Mouse (Mus musculus) left cerebral cortex, adult 9 months (tissue): ENCODE results near the gene Ciz1.
"Not testable (repeated sequence)": the region's sequence is repeated elsewhere in the genome, so short reads cannot be mapped to it uniquely, and the experiment has no call there.

ENCODE experiments used
- DNase-seq, 2 experiments: peaks; one replicate each; pipeline ENCODE4 v3.0.0; 2022; ENCODE audit warnings: low spot score in 2 of 2

Gene Ciz1

DNA sequence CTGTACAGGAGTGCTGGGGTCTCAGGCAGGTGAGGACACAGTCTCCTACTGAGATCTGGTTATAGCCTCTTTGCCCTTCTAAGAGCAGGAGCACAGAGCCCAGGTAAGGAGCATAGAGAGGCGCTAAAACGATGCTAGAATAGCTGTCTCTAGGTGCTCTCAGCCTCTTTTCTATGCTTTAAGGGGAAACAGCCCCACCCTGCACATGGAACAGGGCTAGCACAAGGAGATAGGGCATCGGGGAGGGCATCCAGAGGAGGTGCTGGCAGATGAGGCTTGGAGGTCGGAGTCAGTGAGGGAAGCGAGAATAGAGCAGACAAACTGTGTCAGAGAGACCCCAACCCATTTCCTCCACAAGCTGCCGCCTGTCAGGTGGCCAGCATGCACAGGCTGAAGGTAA, 5.1 kb upstream of the Ciz1 start:
- DNase-seq: no peak

DNA sequence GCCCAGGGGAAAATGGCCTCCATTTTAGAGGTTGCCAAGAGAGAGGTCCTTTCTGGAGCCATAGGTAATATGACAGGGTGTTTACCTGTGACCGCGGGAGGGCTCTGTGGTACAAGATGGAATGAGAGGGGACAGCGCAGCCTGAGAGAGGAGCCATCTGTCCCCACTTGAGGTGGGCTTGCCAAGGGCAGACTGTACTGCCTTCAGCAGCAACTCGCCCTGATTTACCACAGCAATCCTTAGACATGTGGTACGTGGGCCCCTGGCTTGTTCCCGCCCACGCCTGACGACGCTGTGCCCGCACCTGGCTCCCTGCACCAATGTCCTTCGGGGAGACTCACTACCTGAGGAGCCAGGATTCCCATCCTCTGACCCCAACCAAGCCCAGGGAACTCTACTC, 3.8 kb upstream of the Ciz1 start:
- DNase-seq: peak in 1 of 2 experiments; percentile 75

DNA sequence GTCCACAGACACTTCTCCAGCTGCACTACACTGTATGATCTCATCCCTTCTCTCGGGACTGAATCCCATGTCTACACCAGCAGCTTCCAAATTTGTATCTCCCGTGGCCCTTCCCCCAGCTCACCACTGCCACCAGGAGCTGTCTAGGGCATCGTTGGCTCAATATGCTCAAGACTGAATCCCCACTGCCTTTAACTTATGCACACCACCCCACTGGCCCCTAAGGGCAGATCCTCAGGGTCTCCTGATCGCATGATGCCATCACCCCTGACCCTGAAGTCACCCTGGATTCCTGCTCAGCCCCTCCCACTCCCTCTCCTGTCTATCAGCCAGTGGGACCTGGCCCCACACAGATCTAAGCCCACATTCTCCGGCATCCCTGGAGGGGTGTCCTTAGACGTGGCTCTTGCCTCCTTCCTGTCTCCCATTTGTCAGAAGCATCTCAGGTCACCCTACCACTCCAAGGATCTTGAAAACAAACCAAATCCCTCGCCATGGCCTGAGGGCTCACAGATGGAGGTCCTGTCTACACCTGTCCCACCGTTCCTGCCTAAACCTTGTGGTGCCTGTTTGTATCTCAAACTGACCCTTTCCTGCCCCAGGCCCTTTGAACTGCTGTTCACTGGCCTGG, 2.4 kb upstream of the Ciz1 start:
- peak in 1 of 2 experiments; percentile 68 for DNase-seq

DNA sequence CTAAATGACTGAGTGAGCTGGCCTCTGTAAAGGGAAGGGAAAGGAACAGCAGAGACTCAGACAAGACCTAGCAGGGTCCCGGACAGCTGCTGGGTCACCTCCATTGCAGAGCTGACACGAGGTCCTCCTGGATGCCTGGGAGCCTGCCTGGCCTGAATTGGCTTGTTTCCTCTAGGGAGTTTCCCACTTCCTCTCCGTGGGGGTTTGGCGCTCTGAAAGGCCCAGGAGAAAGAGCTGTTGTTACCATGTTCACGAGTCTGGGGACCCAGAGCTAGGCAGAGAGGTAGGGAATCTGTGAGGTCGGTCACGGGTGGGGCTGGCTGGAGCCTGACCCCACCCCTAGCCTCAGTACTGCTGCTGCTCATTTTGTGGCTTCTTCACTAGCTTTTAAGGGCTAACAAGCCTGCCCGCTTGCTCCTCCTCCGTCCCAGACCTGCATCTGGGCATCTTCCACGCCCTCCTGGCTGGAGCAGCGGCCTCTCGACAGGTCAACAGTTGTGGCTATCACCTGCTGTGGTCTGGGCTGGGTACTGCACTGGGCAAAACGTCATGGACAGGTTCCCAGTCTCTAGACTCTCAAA, 1.6 kb upstream of the Ciz1 start:
- no peak for DNase-seq

DNA sequence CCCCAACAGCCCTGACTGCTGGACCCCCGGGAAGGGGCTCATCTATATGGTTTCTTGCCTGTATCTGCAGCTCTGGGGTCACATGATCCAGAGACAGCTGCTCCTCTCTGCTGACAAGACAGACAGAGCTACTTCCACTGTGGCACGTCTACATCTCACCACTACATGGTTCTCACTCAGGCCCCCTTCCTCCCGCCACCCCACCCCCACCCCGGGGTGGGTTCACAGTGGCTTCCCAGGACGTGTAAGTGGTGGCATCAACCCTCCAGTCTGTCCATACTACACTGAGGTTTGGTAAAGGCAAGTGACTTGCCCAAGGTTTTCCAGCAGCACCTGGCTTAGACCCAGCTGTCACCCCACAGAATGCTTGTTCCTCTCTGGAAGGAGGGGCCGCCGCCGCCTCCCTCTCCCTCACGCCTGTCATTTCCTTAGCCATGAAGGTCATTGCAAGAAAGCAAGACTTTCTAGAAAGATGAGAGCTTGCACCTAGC, 611 bp upstream of the Ciz1 start:
- DNase-seq: peak in 1 of 2 experiments; percentile 63

- DNase-seq: peak; percentile 80 to 96
Measured at GRCm38 (mm10) chr2:32353007-32353542, 948 bp downstream of the Ciz1 start, which contains the start of gene Dnm1. TSS of gene Dnm1 (minus strand) at chr2:32353338.

GRCm38 (mm10) chr2:32353836-32354235, 1.7 kb downstream of the Ciz1 start:
- no peak for DNase-seq

GRCm38 (mm10) chr2:32354336-32354895, 2.3 kb downstream of the Ciz1 start:
- no peak for DNase-seq

GRCm38 (mm10) chr2:32356216-32356615, 4.1 kb downstream of the Ciz1 start:
- no peak for DNase-seq

GRCm38 (mm10) chr2:32357710-32358109, 5.6 kb downstream of the Ciz1 start:
- no peak for DNase-seq

GRCm38 (mm10) chr2:32358381-32358780, 6.3 kb downstream of the Ciz1 start:
- no peak for DNase-seq

GRCm38 (mm10) chr2:32360741-32361140, 8.6 kb downstream of the Ciz1 start:
- DNase-seq: peak; percentile 84 to 88

GRCm38 (mm10) chr2:32361437-32361836, 9.3 kb downstream of the Ciz1 start:
- DNase-seq: peak in 1 of 2 experiments; percentile 80

DNA sequence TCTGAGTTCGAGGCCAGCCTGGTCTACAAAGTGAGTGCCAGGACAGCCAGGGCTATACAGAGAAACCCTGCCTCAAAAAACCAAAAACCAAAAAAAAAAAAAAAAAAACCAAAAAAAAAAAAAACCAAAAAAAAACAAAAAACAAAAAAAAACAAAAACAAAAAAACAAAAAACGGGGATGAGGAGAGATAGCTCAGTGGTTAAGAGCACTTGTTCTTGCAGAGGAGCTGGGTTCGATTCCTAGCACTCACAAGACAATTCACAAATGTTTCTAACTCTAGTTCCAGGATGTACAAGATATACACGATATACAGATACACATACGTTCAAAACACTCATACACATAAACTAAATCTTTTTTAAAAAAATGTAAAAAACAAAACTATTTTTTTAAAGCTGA, 10.1 kb downstream of the Ciz1 start:
- not testable (repeated sequence) for DNase-seq

DNA sequence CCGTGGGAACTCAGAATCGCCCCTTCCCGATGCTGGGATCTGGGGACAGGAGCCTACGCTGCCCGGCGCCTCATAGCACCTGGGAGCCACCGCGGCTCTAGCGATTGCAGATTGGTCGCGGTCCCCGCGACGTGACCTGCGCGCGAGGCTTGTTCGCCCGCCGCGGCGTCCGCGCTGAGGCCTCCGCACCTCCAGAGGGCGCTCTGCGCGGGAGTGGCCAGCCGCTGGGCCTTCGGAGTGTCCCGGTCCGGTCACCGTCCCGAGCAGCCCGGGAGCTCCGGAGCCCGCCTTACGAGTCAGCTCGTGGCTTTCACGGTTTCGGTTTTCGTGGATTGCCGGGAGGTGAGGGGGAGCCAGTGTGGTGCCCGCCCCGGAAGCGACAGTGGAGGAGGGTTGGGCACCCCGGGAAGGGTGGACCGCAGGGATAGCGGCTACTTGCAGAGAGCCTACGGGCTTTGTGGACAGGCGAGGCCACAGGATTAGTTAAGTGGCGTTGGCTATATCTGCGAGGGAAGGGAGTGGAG, 10.8 kb downstream of the Ciz1 start:
- DNase-seq: peak in 1 of 2 experiments; percentile 91

- no peak for DNase-seq
Measured at GRCm38 (mm10) chr2:32363376-32364106, 11.4 kb downstream of the Ciz1 start.

DNA sequence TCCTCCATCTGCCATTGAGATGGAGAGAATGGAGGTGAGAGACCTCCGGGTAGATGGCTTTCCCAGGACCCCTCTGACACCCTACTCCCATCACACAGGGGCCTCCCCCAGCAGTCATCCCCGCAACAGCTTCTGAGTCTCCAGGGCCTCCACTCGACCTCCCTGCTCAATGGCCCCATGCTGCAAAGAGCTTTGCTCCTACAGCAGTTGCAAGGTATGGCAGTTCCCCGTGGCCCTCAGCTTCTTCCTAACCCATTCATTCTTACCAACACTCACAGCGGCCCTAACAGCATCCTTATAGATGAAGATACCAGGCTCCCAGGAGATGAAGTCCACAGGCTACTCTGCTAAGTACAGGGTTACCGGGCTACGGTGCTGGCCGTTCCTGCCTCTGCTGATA, 12.0 kb downstream of the Ciz1 start:
- DNase-seq: no peak

DNA sequence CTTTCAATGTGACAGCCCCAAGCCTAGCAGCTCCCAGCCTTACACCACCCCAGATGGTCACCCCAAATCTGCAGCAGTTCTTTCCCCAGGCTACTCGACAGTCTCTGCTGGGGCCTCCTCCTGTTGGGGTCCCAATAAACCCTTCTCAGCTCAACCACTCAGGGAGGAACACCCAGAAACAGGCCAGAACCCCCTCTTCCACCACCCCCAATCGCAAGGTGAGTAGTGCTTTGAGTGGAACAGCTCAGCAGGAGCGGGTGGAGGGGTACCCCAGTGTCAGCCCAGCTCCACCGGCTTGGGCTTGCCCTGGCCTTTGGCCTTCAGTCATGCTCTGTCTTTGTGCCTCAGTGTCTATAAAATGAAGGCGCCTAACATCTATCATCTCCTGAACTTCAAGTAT, 15.2 kb downstream of the Ciz1 start:
- no peak for DNase-seq

- no peak for DNase-seq
Measured at GRCm38 (mm10) chr2:32374191-32374590, 22.1 kb downstream of the Ciz1 start.

DNA sequence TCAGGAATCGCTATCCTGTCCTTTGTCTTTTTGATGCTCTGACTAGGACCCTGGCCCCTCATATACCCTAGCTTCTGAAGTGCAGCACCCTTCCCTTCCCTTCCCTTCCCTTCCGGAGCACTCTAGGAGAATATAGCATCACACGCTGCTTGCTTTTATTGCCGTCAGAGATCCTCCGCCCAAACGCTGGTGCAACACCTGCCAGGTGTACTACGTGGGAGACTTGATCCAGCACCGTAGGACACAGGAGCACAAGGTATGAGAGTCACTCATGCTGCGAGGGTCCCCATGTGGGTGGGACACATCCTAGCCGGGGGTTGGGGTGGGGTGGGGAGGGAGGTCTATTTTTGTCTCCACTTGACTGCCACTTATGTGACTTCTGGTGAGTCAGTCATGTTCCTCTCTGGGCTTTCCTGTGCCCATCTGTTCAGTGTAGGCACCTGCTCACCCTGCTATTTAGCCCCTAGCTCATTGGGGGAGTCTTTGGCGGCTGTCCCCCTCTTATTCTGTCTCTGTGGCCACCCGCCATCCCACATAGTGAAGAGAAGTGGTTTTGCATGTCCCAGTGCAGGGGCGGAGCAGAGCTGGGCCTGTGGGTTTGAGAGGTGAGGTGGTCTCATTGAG, 23.3 kb downstream of the Ciz1 start:
- peak in 1 of 2 experiments; percentile 69 for DNase-seq

- no peak for DNase-seq
Measured at GRCm38 (mm10) chr2:32376963-32377362, 24.8 kb downstream of the Ciz1 start.
